Mouse (Mus musculus) liver, postnatal 0 days (tissue): ENCODE results near the gene Cyp11a1.

Experiments used
- CTCF ChIP-seq: sonication (generic); IDR thresholded peaks from 2 replicates; pipeline ENCODE4 v1.5.1; 2016; ENCODE audit warnings: antibody characterized with exemption, low read depth
- EP300 ChIP-seq: IDR thresholded peaks from 2 replicates; pipeline ENCODE4 v1.6.1; 2016; ENCODE audit warnings: antibody characterized with exemption, low read depth, mild to moderate bottlenecking

DNA sequence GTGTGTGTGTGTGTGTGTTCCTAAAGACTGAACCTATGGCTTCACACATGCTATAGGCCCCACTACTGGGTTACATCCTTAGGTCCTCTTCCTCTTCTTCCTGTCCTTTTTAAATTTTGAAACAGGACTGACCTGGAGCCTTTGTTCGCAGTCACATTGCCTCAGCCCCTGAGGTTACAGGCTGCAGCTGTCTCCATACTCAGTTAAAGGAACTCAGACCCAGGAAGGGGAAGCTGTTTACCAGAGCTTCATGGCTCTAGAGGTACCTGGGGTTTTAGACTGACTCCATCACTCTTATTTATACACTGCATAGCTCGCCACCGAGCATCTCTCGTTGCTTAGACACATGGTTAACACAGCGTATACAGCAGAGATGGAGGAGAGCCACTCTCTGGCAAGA, 34.8 kb upstream of the Cyp11a1 start:
- TF ChIP-seq CTCF (no peak), EP300 (no peak)
